Mouse (Mus musculus): ENCODE measurements around the gene Saal1.

DNA sequence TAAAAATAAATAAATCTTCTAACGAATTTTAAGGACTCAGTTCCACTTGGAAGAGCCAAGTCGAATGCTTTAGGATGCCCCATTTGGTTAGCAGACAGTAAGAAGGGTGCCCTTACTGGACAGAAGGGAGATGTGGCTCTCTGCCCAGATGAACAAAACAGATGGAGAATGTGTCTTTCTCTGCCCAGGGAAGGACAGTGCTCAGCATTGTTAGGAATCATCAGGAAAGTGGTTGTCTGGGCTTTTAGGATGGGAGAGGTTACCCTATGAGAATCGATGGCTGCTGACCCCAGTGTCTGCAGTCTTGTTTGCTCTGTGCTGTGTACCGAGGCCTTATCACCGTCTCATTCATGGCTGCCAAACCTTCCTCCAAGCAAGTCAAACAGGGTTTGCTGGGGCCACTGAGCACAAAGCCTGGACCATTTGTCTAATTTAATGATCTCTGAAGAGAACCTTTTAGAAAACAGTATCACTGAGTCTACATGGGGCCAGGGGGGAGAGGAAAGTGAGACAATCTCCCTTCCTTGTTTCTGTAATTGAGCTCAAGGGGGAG is 33.6 kb downstream of the Saal1 start:
- no peak for TF ChIP-seq POLR2A (IDR thresholded peaks at IDR 0.05; ENCODE audit: borderline replicate concordance, insufficient read depth, low read length)
- no peak for TF ChIP-seq CTCF (IDR thresholded peaks at IDR 0.05; ENCODE audit: borderline replicate concordance, insufficient read depth, low read depth, low read length)
